Mouse (Mus musculus) leukemia stem cell, adult 10-12 weeks (primary cell): ENCODE data around the gene Fcrla. TPM values are rescaled to one million over a fixed set of nuclear protein-coding genes. Genes with fewer than 3 reads are reported as not detected.

Experiments used
- polyA plus RNA-seq: library from polyadenylated mRNA; stranded (reverse); fragments of >175 nt; gene quantifications from 2 replicates; pipeline ENCODE4 v1.2.3, GENCODE M21; 2012; ENCODE audit warnings: low replicate concordance

The Fcrla gene
- polyA plus RNA-seq: 7.3 and 18.6 TPM in 2 replicates

DNA sequence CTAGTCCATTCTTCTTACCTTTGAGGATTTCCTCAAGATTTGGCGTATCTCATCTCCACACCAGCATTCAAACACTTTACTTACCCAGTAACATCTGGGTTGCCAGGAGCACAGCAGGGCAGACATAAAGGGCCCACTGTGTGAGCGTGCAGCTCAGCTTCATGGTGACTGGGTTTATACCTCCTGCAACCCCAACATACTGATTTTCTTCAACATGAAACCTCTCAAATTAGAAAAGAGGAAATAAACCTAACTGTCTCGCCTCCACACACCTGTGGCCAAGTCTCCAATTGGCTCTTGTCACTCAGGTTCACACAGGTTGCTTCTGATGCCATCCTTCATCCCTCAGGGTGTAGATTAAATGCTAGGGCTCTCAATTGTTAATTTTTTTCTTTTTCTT lies at the start of gene Fcrla:
Gene Fcrla (minus strand): TSS at position 206 of the 400 bp plus-strand sequence.

DNA sequence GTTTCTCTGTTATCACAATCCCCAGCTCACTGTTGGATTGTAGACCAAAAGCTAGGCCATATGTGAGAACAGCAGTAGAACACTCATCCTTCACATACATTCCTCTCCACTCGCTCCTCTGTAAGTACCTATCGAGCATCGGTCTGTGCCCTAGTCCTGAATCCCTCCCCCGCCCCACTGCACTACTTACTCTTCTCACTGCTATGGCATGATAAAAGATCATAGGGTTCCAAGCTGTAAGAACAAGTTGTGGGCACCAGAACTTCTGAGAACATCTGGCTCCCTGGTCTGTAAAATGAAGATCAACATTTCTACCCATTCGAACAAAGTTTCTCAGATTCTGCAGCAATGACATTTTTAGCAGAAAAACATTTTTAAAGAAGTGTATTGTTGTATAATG lies 49.1 kb upstream of the Fcrla start, which contains the start of gene Fcgr2b:
Gene Fcgr2b (minus strand): TSS at position 101 of the 400 bp plus-strand sequence.

DNA sequence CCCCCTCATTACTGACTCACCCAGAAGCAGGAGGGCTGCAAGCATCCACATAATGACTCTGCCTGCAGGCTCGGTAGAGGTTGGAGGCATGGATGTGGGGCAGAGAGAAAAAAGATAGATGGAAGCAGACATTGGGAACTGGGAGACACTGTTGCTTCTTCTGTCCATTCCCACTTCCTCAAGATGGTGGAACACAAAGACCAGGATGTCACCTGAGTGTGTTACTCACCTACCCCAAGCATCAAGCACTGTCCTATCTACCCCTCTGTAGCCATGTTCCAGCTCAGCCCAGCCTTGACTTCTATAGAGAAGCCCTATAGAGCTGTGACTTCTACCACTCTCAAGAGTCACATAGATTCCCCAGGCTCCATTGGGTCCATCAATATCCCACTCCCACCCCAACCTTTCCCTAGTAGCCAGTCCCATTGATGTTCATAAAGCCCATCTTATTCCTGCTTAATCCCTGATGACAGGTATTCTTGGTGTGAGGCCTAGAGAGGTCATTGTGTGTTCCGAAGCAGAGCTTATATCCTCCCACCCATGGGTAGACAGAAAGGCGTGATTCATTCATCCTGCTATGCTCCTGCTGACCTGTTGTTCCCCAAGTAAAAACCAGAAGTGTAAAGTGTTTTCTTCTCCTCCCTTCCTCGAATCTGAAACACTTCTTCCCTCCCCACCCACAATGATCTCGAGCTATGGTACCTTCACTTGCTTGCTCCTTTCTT lies 14.3 kb downstream of the Fcrla start, which contains the start of gene Fcrlb:
Gene Fcrlb (minus strand): TSS at position 51 of the 725 bp plus-strand sequence.

DNA sequence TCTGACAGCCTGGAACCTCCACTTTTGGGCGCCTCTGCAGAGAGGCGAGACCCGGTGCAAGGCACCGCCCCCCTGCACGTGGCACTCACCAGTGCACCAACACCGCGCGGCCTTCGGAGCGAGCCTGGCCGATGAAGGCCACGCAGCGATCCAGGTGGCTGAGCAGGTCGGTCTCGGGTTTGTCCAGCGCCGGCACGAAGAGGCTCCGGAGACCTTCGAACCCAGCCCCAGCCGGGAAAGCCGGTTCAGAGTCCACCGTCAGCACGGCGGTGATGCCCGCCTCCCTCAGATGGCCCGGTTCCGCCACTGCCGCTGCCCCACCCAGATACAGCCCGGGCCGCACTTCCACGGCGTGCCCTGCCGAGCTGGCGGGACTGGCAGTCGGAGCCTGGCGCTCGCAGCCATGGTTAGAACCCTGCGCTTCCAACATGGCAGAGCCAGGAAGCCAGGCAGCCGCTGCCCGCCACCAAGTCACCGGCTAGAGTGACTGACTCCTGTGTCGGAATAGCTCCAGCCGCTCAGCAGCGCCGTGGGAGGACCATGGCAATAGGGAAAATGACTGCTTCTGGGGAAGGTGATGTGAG lies 42.3 kb downstream of the Fcrla start, which contains the start of the genes Gm26620 and Dusp12:
Gene Gm26620 (plus strand): TSS at position 88 of the 584 bp plus-strand sequence.
Gene Dusp12 (minus strand): TSS at position 563 of the 584 bp plus-strand sequence.

GRCm38 (mm10) chr1:170867691-170868105 lies 59.7 kb downstream of the Fcrla start, which contains the start of gene Atf6:
TSS of gene Atf6 (minus strand) at chr1:170867771.

Other genes with a start within 250 kb of the Fcrla start
- 1.0 and 2.8 TPM in 2 replicates for gene Atf6, start 59.8 kb downstream of the Fcrla start, polyA plus RNA-seq
- gene Gm26620, start 42.5 kb downstream of the Fcrla start, polyA plus RNA-seq: 0.23 and 1.2 TPM in 2 replicates
- gene Dusp12, start 42.0 kb downstream of the Fcrla start, polyA plus RNA-seq: 7.4 and 8.8 TPM in 2 replicates
- gene Fcrlb, start 14.6 kb downstream of the Fcrla start, polyA plus RNA-seq: 0.18 and 0.23 TPM in 2 replicates
- 0.93 and 7.7 TPM in 2 replicates for gene Fcgr2b, start 49.0 kb upstream of the Fcrla start, polyA plus RNA-seq
- gene Fcgr4, start 91.3 kb upstream of the Fcrla start, polyA plus RNA-seq: 0.89 and 1.4 TPM in 2 replicates
- gene Fcgr3, start 137.4 kb upstream of the Fcrla start, polyA plus RNA-seq: 1.6 and 2.1 TPM in 2 replicates
- 0.93 and 2.2 TPM in 2 replicates for gene Cfap126, start 186.3 kb upstream of the Fcrla start, polyA plus RNA-seq
- gene Sdhc, start 223.0 kb upstream of the Fcrla start, polyA plus RNA-seq: 3.4 and 36.9 TPM in 2 replicates
- gene Mpz, start 223.1 kb upstream of the Fcrla start, polyA plus RNA-seq: not detected in 2 replicates